15 mouse cellular contexts compared by ENCODE assay signal in the genomic region with DNA sequence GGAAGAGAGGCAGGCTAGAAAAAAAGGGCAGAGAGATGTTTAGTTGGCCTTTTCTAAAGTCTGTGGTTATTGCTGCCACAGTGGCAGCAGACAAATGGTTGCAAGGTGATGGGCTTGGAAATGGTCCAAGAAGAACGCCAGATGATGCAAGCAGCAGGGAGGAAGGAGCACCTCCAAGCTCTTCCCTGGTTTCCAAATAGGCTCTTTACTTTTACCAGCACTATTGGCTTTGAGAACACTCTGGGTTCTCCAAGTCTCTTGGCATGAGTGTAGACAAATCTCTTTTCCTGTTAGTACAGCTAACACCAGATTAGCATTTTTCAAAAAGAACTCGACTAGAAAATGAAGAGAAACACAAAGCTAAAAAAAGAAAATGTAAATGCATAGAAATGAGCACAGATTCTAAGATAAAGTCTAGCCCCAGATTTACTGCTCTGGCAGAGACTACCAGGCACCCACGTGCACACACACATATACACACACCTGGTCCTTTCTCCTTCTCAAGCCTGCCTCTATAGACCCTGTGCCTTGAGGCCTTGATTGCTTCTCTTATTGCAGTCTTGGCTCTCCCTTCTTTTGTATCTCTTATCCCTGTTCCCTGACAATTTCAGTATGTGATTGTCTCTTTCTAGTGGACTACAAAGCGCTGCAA.
A peak's percentile ranks its signal among the peaks of the same experiment; 100 is the strongest.
DNase-seq lines count a peak whose midpoint lies in the region; ATAC-seq lines count a peak whose summit lies in the region.
"Had no signal": no experiment of that assay in that cellular context is flagged by ENCODE, and none has a peak within 500 bp of the region (broad histone marks: within the 10 kb centered on the region; RNA-seq: fewer than 3 reads in every experiment).

No protein-coding gene starts in this region.

- no peaks in the 10 kb centered on the region for H3K36me3 ChIP-seq in forebrain, embryonic 16.5 days (ENCODE audit: control insufficient read depth, insufficient read depth)
- no peaks in the 10 kb centered on the region for H3K36me3 ChIP-seq in forebrain, embryonic 10.5 days (replicated peaks)
- no peaks in the 10 kb centered on the region for H3K36me3 ChIP-seq in neural tube, embryonic 13.5 days
- H3K36me3 ChIP-seq in neural tube, embryonic 15.5 days: no peaks in the 10 kb centered on the region
- H3K36me3 ChIP-seq: heart, embryonic 12.5 days; limb, embryonic 15.5 days had no signal

- 32% methylated on average over 4 of the region's 4 CpGs for WGBS in forebrain, embryonic 16.5 days
- 65% methylated on average over 4 of the region's 4 CpGs for WGBS in forebrain, embryonic 10.5 days
- WGBS in neural tube, embryonic 13.5 days: 44% methylated on average over 4 of the region's 4 CpGs
- WGBS in neural tube, embryonic 15.5 days: 31% methylated on average over 4 of the region's 4 CpGs

- DNase-seq in forebrain, embryonic 10.5 days (ENCODE audit: extremely low spot score, low spot score): no peak
- DNase-seq in cerebellum, adult 9-11 months: peak; percentile 40
- DNase-seq in telencephalon, adult 2 months (ENCODE audit: low read depth, low spot score): peak; percentile 46
- no peak for DNase-seq in gastrocnemius, adult 18-20 months (ENCODE audit: low spot score)
- no peak for DNase-seq in urinary bladder, adult 2 months (ENCODE audit: low spot score)
- DNase-seq: kidney, adult 18-20 months; kidney, postnatal 4 days; lung, adult 18-20 months; thymus, postnatal 14 days had no signal

- 0 out of 2 replicates have a peak, but pooled peaks cover 3% of the 10 kb centered on the region for H3K4me1 ChIP-seq in forebrain, embryonic 16.5 days (replicated peaks; ENCODE audit: control insufficient read depth, insufficient read depth, low read length)
- 0 out of 2 replicates have a peak, but pooled peaks cover 4% of the 10 kb centered on the region for H3K4me1 ChIP-seq in forebrain, embryonic 10.5 days
- peaks cover 16% of the 10 kb centered on the region; the same call in 1 of the 2 replicates for H3K4me1 ChIP-seq in neural tube, embryonic 13.5 days (replicated peaks)
- H3K4me1 ChIP-seq in neural tube, embryonic 15.5 days: no peaks in the 10 kb centered on the region
- H3K4me1 ChIP-seq: heart, embryonic 12.5 days; limb, embryonic 15.5 days had no signal

- no peak overlapping the region for H3K4me3 ChIP-seq in forebrain, embryonic 16.5 days (replicated peaks; ENCODE audit: low read length)
- H3K4me3 ChIP-seq in forebrain, embryonic 10.5 days: no peak overlapping the region
- H3K4me3 ChIP-seq in neural tube, embryonic 13.5 days: no peak overlapping the region
- H3K4me3 ChIP-seq in neural tube, embryonic 15.5 days (replicated peaks): no peak overlapping the region
- H3K4me3 ChIP-seq: heart, embryonic 12.5 days; limb, embryonic 15.5 days had no signal

- H3K27ac ChIP-seq in forebrain, embryonic 16.5 days (ENCODE audit: low read length): no peak overlapping the region
- H3K27ac ChIP-seq in forebrain, embryonic 10.5 days: no peak overlapping the region
- H3K27ac ChIP-seq in neural tube, embryonic 13.5 days (replicated peaks): 0 out of 2 replicates have a peak overlapping the region, but pooled peaks have one; percentile 42
- no peak overlapping the region for H3K27ac ChIP-seq in neural tube, embryonic 15.5 days (replicated peaks)
- H3K27ac ChIP-seq: limb, embryonic 15.5 days had no signal

- no peaks in the 10 kb centered on the region for H3K27me3 ChIP-seq in forebrain, embryonic 16.5 days (replicated peaks; ENCODE audit: control insufficient read depth, insufficient read depth, low read length)
- H3K27me3 ChIP-seq in forebrain, embryonic 10.5 days (ENCODE audit: poor library complexity, severe bottlenecking): peaks cover 91% of the 10 kb centered on the region
- peaks cover 63% of the 10 kb centered on the region for H3K27me3 ChIP-seq in neural tube, embryonic 13.5 days
- peaks cover 20% of the 10 kb centered on the region; the same call in 1 of the 2 replicates for H3K27me3 ChIP-seq in neural tube, embryonic 15.5 days (replicated peaks)
- H3K27me3 ChIP-seq: heart, embryonic 12.5 days had no signal

- H3K4me2 ChIP-seq in forebrain, embryonic 16.5 days (ENCODE audit: low read length): no peak overlapping the region
- H3K4me2 ChIP-seq in neural tube, embryonic 13.5 days: no peak overlapping the region
- H3K4me2 ChIP-seq in neural tube, embryonic 15.5 days: no peak overlapping the region
- H3K4me2 ChIP-seq: heart, embryonic 12.5 days; limb, embryonic 15.5 days had no signal

- ATAC-seq in forebrain, embryonic 16.5 days: peak; percentile 55; the same call in 1 of the 2 replicates
- ATAC-seq in neural tube, embryonic 13.5 days (ENCODE audit: low read depth): no peak
- no peak for ATAC-seq in neural tube, embryonic 15.5 days (ENCODE audit: low FRiP score)
- ATAC-seq: Patski had no signal

- no peaks in the 10 kb centered on the region for H3K9me3 ChIP-seq in forebrain, embryonic 16.5 days (ENCODE audit: control insufficient read depth, low read length)
- H3K9me3 ChIP-seq in forebrain, embryonic 10.5 days: no peaks in the 10 kb centered on the region
- H3K9me3 ChIP-seq in neural tube, embryonic 13.5 days: no peaks in the 10 kb centered on the region
- H3K9me3 ChIP-seq in neural tube, embryonic 15.5 days (replicated peaks): no peaks in the 10 kb centered on the region
- H3K9me3 ChIP-seq: heart, embryonic 12.5 days; limb, embryonic 15.5 days had no signal

- no peak overlapping the region for H3K9ac ChIP-seq in forebrain, embryonic 16.5 days (replicated peaks; ENCODE audit: low read depth, low read length)
- no peak overlapping the region for H3K9ac ChIP-seq in neural tube, embryonic 13.5 days
- H3K9ac ChIP-seq in neural tube, embryonic 15.5 days (replicated peaks): no peak overlapping the region
- H3K9ac ChIP-seq: heart, embryonic 12.5 days; limb, embryonic 15.5 days had no signal

Comparison
In these comparisons a context has a peak if more than half of its experiments do, and no peak if none do; other contexts are left out.
1. DNase-seq: peak in cerebellum, adult 9-11 months (single experiment) and telencephalon, adult 2 months (single experiment); none in forebrain, embryonic 10.5 days (single experiment), gastrocnemius, adult 18-20 months (single experiment) and urinary bladder, adult 2 months (single experiment).